Mouse (Mus musculus): Measurements from ENCODE around the gene Tbc1d2b.
A peak's percentile ranks its signal among the peaks of the same experiment; 100 is the strongest.

The Tbc1d2b gene

DNA sequence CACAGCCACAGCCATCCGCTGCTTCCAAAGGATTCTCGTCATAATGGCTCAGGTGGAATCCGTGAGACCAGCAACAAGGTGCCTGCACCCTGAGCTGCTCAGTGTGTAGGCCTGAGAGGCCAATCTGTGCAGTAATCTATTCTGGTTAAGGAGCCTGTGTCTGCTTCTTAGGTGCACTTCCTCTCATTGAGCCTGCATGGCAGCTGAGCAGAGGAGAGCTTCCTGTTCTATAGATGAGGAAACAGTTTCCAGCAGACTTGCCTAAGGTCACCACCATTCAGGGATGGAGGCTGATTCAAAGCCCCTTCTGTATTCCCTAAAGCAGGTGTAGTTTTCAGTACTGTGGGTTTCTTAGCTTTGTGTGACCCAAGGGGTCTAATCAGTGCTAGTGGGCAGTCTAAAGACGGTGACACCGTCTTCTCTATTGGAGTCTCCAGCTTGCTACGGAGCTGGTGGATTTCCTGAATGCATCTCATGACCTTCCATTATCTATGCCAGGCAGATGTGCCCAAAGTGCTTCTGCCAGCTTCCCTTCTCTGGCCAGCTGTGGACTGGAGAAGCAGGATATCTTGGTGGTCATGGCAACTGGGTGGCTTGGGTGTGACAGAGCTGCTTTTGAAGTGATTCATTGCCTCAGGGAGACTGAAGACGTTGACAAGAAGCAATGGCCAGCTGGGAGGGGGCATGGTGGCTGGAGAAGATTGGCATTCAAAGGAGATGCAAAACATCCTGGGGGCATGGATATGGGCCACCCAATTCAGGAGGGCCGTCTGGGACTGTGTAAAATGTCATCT lies 97.9 kb downstream of the Tbc1d2b start:
- no peak for DNase-seq (ENCODE audit: low spot score in 2 of 2)

DNA sequence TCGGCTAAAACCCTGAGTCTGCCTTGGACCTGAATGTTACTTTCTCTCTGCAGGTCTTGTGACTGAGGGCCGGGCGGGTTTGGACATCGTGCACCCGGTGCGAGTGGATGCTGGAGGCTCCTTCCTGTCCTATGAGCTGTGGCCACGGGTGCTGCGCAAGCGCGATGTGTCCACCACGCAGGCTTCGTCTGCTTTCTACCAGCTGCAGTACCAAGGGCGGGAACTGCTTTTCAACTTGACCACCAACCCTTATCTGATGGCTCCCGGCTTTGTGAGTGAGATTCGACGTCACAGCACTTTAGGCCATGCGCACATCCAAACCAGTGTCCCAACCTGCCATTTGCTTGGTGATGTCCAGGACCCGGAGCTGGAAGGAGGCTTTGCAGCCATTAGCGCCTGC lies 99.2 kb downstream of the Tbc1d2b start:
- DNase-seq (ENCODE audit: low spot score in 2 of 2) = no peak

DNA sequence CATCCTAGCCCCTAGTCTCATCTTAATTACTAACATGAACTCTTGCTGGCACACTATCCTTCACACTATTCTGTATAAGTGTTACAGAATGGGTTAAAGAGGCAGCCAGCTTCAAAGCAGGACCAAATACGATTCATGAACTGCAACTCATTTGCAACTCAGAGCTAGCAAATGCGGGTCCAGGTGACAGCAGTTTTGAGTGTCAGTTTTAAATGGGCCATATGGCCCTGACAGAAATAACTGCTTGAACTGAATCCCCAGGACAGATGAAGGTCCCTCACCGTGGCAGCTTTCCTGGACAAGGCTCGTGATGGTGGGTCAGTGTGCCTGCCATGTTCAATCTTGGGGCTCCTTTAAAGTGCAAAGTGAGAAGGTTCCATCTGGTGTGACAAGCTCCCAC lies 100.6 kb downstream of the Tbc1d2b start:
- no peak for DNase-seq (ENCODE audit: low spot score in 2 of 2)

DNA sequence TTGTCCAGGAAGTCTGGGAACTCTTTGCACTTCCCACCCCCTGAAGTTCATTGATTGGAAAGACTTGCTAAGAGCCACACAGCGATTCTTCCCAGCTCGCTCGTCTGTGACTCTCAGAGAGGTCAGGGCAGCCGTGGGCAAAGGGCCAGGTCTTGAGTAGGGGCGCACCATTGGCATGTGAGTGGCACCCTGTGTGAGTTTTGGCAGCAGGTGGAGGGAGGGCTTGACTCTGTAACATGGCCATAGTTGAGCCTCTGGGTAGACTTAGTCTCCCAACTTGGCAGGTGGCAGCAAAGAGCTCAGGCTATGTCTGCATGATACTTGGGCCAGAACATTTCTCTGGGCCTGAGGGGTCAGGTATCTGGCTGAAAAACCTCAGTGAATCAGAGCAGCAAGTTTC lies 104.0 kb downstream of the Tbc1d2b start:
- DNase-seq (ENCODE audit: low spot score in 2 of 2) = no peak

DNA sequence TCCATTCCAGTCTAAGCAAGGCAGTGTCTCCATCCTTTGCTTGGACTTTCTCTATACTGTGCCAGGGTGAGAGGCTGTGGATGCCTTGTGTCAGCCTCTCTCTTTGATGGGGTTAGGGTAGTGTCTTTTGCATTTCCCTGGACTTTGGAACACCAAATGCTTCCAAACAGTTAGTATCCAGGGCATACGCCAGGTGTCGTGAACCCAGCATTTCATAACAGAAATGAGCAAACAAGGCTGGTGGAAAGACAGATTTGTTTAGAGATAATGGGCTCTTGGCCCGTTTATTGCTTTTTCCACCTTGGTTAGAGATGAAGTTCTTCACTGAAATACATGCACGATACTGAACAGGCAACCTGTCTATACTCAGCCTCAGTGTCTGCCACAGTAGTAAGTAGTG lies 105.0 kb downstream of the Tbc1d2b start:
- DNase-seq (ENCODE audit: low spot score in 2 of 2) = no peak

DNA sequence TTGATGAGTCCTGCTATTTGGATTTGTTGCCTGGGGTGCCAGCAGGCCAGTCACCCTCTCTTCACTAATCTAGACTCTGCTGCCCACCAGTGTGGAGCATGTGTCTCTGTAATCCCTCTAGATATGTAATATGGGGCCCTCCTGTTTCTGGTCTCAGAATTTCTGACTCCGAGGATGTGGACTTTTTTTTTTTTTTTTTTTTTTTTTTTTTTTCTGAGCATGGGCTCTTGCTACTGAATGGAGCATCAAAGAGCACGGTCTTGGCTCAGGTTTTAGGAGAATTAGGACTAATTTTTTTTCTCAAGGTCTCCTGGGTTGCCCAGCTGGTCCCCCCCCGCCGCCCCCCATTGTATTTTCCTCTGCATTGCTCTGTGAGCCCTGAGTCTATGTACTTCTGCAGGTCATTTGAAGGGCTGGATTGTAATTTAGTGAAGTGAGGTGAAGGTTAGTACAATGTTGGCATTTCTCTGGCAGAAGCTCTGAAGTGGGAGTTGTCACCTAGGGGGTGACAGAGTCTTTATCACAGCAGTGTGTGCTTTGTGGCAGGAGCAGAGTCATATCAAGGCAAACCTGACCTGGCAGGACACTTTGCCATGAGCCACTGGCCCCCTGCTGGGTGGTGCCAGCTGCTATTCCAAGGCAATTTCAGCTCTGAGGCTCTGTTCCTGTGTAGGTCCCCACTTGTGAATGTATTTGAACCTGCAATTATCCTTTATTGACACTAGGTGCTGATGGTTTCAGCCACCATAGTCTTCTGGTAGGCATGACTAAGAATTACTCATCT lies 105.7 kb downstream of the Tbc1d2b start:
- no peak for DNase-seq (ENCODE audit: low spot score in 2 of 2)

DNA sequence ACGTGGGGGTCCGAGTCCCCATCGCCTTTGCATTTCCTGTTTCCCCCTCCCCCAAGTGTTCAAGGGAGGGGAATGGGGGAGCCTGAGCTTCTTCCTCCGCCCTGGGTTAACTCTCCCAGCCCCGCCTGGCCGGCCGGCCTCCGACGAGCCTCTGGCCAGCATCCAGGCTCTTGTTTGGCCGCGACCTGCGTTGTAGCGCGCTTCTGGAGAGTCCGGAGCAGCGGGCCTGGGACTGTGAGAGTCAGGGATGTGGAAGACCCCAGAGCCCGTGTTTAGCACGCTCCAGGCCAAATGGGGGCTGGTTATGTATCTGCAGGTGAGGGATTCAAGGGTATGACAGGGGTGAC lies 106.9 kb downstream of the Tbc1d2b start:
- DNase-seq (ENCODE audit: low spot score in 2 of 2) = no peak

DNA sequence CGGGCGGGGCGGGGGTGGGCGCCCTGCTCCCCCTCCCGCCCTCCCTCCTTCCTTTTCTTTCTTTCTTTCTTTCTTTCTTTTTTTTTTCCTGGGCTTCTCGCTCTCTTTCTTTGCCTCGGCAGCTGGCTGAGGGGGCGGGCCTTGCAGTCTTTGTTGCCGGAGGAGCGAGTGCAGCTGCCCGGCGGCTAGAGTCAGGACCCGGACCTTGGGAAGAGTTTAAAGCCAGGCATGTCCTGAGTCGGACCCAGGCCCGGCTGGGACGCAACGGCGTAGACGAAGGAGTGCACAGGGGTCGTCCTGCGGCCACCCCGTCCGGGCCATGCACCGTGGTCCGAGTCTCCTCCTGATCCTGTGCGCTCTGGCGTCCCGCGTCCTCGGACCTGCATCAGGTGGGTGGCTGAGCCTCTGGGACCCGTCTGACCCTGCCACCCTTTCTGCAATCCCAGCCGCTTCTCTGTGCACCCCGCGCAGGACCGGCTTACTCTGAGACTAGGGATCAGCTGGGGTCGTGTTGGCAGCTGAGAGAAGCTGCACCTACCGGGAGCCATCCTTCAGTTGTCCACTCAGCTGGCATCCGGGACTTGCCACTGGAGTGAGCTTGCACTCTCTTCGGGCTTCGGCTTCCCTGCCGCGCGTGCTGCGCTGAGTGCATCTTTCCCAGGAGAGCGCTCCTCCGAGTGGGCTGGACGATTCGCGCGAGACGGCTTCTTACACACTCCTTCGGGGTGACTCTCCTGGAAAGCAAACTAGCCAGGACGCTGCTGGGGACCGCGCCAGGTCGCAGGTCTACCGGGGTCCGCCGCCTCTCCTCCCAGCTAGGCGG lies 107.5 kb downstream of the Tbc1d2b start, which contains the start of gene Adamts7:
Gene Adamts7 (plus strand): TSS at position 144 of the 823 bp plus-strand sequence.
- peak in 1 of 2 experiments; percentile 28 for DNase-seq (ENCODE audit: low spot score in 2 of 2)

DNA sequence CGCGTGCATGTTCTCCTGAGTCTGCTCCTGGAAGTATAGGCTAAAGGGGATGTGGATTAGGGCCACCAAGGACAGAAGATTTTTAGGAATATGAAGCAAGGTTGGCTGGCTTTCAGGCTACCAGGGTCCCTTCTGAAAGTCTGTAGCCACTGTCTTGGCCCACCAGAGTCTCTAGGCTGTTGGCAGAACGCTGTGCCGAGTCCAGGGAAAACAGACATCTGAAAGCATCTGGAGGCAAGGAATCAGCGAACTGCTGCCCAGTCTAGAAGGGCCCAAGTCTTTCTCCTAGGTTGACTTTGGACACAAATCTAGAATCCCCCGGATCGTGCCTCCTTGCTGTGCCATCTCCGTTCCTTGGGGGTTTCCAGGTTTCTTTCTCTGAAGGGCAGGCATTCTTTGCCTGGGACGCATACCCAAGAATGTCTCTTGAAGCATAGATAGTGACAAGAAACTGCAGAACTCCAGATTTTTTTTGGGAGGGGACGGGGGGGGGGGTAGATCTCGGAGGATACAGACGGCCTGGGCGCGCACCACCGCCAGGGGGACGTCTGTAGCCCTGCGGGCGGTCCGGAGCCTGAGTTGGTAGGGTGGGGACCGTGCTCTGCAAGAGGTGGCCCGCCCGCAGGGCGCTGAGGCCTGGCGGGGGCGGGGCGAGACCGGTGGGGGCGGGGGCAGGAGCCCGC lies 108.2 kb downstream of the Tbc1d2b start:
- no peak for DNase-seq (ENCODE audit: low spot score in 2 of 2)
